Mouse (Mus musculus) layer of hippocampus, postnatal 14 days (tissue): ENCODE data around the gene Cyp2u1. TPM values are rescaled to one million over a fixed set of nuclear protein-coding genes. Genes with fewer than 3 reads are reported as not detected.
A peak's percentile ranks its signal among the peaks of the same experiment; 100 is the strongest.

Experiments used
- DNase-seq, 2 experiments: peaks; one replicate each; pipeline ENCODE4 v3.0.0; 2021 to 2022; ENCODE audit warnings: low spot score in 2 of 2, mixed read lengths in 1 of 2
- total RNA-seq, 2 experiments: library from RNA; stranded (reverse); gene quantifications; 2 replicates each; pipeline ENCODE4 v1.2.3; 2021

The Cyp2u1 gene
- total RNA-seq, 2 experiments from 2014 or later: 15.1 to 15.3 TPM

GRCm38 (mm10) chr3:131258921-131259320 is 44.1 kb downstream of the Cyp2u1 start:
- no peak for DNase-seq

GRCm38 (mm10) chr3:131255399-131255981 is 47.5 kb downstream of the Cyp2u1 start:
- no peak for DNase-seq

- DNase-seq: no peak
Observed at GRCm38 (mm10) chr3:131254991-131255390, 48.0 kb downstream of the Cyp2u1 start.

- no peak for DNase-seq
Observed at GRCm38 (mm10) chr3:131251601-131252000, 51.4 kb downstream of the Cyp2u1 start.

- DNase-seq: no peak
Observed at GRCm38 (mm10) chr3:131250978-131251377, 52.0 kb downstream of the Cyp2u1 start.

DNA sequence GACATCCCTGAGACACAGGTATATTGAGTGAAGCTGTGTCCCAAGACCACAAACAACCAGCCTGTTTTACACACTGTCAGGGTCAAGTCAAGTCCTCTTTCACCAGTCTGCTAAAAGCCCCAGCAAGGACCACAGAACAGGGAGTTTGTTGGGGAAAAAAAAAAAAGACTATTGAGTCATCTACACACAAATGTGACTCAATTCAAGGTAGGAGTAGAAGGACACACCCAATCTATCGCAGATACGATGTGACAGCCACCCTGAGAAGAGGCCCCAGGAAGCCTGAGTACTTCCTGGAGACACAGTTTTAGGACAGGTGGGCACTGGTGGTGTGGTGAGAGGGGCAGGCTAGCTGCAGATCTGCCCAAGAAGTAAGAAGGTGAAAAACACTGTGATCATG is 52.7 kb downstream of the Cyp2u1 start:
- no peak for DNase-seq

- DNase-seq: no peak
Observed at GRCm38 (mm10) chr3:131248444-131248843, 54.6 kb downstream of the Cyp2u1 start.

DNA sequence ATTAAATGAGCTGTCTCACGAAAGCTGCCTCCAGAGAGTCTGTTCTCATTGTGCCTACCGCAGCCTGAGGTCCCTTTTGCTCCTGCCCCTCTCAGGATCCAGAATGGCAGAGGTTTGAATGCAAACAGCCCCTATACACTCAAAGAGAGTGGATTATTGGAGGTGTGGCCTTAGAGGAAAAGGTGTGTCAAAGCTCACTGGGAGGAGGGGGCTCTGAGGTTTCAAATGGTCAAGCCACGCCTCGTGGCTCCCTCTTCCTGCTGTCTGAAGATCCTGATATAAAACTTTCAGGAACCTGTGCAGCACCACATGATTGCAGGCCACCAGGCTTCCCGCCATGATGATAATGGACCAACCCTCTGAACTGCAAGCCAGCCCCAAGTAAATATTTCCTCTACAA is 55.2 kb downstream of the Cyp2u1 start:
- DNase-seq: no peak

GRCm38 (mm10) chr3:131247447-131247846 is 55.6 kb downstream of the Cyp2u1 start:
- no peak for DNase-seq

DNA sequence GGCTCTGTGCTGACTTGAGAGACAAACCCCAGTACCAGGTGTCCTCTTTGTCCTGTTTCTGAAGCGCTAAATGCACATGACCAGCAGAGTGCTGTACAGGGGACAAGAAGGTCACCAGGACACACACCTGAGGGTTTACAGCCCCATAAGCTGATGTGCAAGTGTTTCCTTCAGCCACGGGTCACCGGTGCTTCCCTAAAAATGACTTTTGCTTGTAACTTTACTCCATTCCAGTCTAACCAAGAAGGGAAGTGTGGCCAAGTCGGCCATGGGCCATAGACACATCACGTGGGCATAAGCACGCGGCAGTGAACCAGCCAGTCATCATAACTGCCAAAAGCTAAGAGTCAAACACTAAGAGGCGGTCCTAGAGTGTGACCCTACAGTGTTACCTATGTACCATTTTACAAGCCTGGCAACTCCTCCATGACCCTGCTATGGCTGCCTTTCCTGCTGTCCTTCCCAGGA is 56.4 kb downstream of the Cyp2u1 start:
- DNase-seq: no peak

- peak; percentile 59 to 87 for DNase-seq
Observed at GRCm38 (mm10) chr3:131245766-131246578, 57.1 kb downstream of the Cyp2u1 start.

Other genes with a start within 250 kb of the Cyp2u1 start
- 1 to 10 TPM; 9.0 to 9.4 TPM for gene Lef1, start 192.8 kb downstream of the Cyp2u1 start, total RNA-seq
- 10 to 100 TPM; 27.1 to 30.9 TPM for gene Hadh, start 31.1 kb downstream of the Cyp2u1 start, total RNA-seq
- gene Sgms2, start 188.2 kb upstream of the Cyp2u1 start, total RNA-seq: 1 to 10 TPM; 4.3 to 6.0 TPM